Mouse (Mus musculus): ENCODE results near the gene Srp9. TPM values are rescaled to one million over a fixed set of nuclear protein-coding genes. Genes with fewer than 3 reads are reported as not detected.

The Srp9 gene
- polyA plus RNA-seq, 1 experiment from 2014 or later = 109 TPM

- no peak for TF ChIP-seq EP300 (IDR thresholded peaks at IDR 0.05; ENCODE audit: low read depth)
- no peak for TF ChIP-seq CTCF (IDR thresholded peaks at IDR 0.05; ENCODE audit: low read depth)
- no peak overlapping the region for H3K4me3 ChIP-seq (ENCODE audit: low read depth, low read length)
- H3K36me3 ChIP-seq (replicated peaks; ENCODE audit: insufficient read depth, low read length) = no peaks in the 10 kb centered on the region
- WGBS (ENCODE audit: insufficient replicate concordance) = 80% methylated on average over 11 of the region's 11 CpGs
- H3K4me1 ChIP-seq (ENCODE audit: insufficient read depth) = peaks cover 5% of the 10 kb centered on the region; the same call in 1 of the 2 replicates
- DNase-seq (no peak), ATAC-seq (no peak)
- H3K9me3 ChIP-seq (ENCODE audit: low read length) = no peaks in the 10 kb centered on the region
- no peak overlapping the region for H3K9ac ChIP-seq (replicated peaks)
- H3K4me2 ChIP-seq (ENCODE audit: low read depth, low read length) = no peak overlapping the region
- H3K27ac ChIP-seq (ENCODE audit: low read depth) = no peak overlapping the region
- H3K27me3 ChIP-seq (ENCODE audit: insufficient read depth, low read length) = no peaks in the 10 kb centered on the region
Measured at GRCm38 (mm10) chr1:182110185-182110584, 14.4 kb upstream of the Srp9 start.

DNA sequence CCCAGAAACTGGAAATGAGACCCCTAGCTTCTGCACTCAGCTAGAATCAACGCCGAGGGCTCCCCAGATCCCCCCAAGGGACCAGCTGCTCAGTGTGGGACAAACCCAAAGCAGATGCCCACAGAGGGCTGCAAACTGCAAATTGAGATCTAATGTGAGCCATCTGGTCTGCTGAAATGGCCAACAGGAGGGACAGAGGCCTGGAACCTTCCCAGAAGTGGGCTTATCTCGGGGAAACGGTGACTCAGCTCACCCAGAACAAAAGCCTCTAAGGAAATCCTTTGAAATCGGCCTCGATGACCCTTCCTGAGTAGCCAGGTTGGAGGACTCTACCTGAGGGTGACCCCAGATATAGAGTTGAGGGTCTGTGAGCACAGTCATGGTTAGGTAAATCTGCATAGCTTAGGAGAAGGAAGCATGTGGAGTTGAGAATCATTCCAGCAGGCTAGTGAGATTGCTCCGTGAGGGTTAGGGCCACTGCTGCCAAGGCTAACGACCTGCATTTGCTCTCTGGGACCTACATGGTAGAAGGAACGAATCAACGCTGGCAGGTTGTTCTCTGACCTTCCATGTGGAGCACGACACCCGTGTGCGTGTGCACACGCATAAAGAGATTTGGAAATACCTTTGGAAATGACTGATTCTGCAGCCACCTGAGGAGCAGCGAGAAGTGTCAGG lies 13.7 kb upstream of the Srp9 start:
- H3K27ac ChIP-seq (ENCODE audit: low read depth) = no peak overlapping the region
- H3K9ac ChIP-seq (replicated peaks) = no peak overlapping the region
- no peaks in the 10 kb centered on the region for H3K27me3 ChIP-seq (ENCODE audit: insufficient read depth, low read length)
- H3K4me2 ChIP-seq (ENCODE audit: low read depth, low read length) = no peak overlapping the region
- TF ChIP-seq EP300 (IDR thresholded peaks at IDR 0.05; ENCODE audit: low read depth) (no peak), CTCF (IDR thresholded peaks at IDR 0.05; ENCODE audit: low read depth) (no peak)
- DNase-seq (no peak), ATAC-seq (no peak)
- no peaks in the 10 kb centered on the region for H3K9me3 ChIP-seq (ENCODE audit: low read length)
- H3K4me1 ChIP-seq (ENCODE audit: insufficient read depth) = peaks cover 5% of the 10 kb centered on the region; the same call in 1 of the 2 replicates
- H3K4me3 ChIP-seq (ENCODE audit: low read depth, low read length) = no peak overlapping the region
- WGBS (ENCODE audit: insufficient replicate concordance) = 66% methylated on average over 15 of the region's 15 CpGs
- H3K36me3 ChIP-seq (replicated peaks; ENCODE audit: insufficient read depth, low read length) = no peaks in the 10 kb centered on the region

GRCm38 (mm10) chr1:182111386-182112317 lies 12.9 kb upstream of the Srp9 start:
- Histone ChIP-seq H3K36me3 (replicated peaks; ENCODE audit: insufficient read depth, low read length) (no peaks in the 10 kb centered on the region), H3K4me3 (ENCODE audit: low read depth, low read length) (no peak overlapping the region), H3K9ac (replicated peaks) (no peak overlapping the region), H3K27ac (ENCODE audit: low read depth) (no peak overlapping the region), H3K4me2 (ENCODE audit: low read depth, low read length) (no peak overlapping the region), H3K4me1 (ENCODE audit: insufficient read depth) (peaks cover 5% of the 10 kb centered on the region; the same call in 1 of the 2 replicates), H3K27me3 (ENCODE audit: insufficient read depth, low read length) (no peaks in the 10 kb centered on the region), H3K9me3 (ENCODE audit: low read length) (no peaks in the 10 kb centered on the region)
- WGBS (ENCODE audit: insufficient replicate concordance) = 59% methylated on average over 14 of the region's 14 CpGs
- TF ChIP-seq EP300 (IDR thresholded peaks at IDR 0.05; ENCODE audit: low read depth) (no peak), CTCF (IDR thresholded peaks at IDR 0.05; ENCODE audit: low read depth) (no peak)
- DNase-seq (no peak), ATAC-seq (no peak)

DNA sequence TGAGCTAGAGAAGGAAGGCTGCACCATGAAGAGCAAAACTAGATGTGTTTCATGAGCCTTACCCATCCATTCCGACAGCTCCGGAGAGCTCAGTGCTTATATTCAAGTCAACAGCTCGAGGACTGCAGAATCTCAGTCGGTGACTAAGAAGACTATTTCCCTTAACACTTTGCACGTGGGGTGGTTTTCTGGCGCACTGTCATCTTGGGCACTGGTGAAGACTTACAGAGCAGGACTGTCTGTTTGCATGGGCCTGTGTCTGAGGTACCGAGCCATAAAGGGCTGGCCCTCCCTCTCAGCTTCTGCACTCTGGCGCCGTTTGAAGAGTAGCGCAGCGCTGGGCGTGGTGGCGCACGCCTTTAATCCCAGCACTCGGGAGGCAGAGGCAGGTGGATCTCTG lies 12.2 kb upstream of the Srp9 start:
- DNase-seq (no peak), ATAC-seq (no peak)
- no peak for TF ChIP-seq CTCF (IDR thresholded peaks at IDR 0.05; ENCODE audit: low read depth)
- no peak for TF ChIP-seq EP300 (IDR thresholded peaks at IDR 0.05; ENCODE audit: low read depth)
- Histone ChIP-seq H3K4me2 (ENCODE audit: low read depth, low read length) (no peak overlapping the region), H3K27me3 (ENCODE audit: insufficient read depth, low read length) (no peaks in the 10 kb centered on the region), H3K9me3 (ENCODE audit: low read length) (no peaks in the 10 kb centered on the region), H3K36me3 (replicated peaks; ENCODE audit: insufficient read depth, low read length) (no peaks in the 10 kb centered on the region), H3K4me1 (ENCODE audit: insufficient read depth) (peaks cover 5% of the 10 kb centered on the region; the same call in 1 of the 2 replicates), H3K9ac (replicated peaks) (no peak overlapping the region), H3K4me3 (ENCODE audit: low read depth, low read length) (no peak overlapping the region), H3K27ac (ENCODE audit: low read depth) (no peak overlapping the region)
- WGBS (ENCODE audit: insufficient replicate concordance) = 80% methylated on average over 15 of the region's 15 CpGs

DNA sequence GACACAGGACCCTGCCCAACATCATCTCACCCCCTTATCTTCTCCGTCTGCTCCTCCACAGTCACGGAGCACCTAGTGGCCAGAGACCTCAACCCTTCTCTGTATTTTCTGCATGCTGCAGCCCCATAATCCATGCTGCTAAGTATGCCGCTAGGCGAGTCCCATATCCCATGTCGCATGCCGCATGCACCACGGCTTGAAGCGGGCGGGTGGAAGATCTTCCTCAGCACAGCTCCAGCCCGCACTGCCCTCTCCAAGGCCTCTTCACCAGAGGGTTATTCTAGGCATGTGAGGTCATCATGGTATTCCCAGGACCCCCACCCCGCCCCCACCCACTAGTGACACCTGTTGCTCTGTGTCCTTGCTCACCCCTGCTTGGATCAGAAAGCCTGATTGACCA lies 11.4 kb upstream of the Srp9 start:
- Histone ChIP-seq H3K36me3 (replicated peaks; ENCODE audit: insufficient read depth, low read length) (no peaks in the 10 kb centered on the region), H3K4me3 (ENCODE audit: low read depth, low read length) (no peak overlapping the region), H3K4me1 (ENCODE audit: insufficient read depth) (peaks cover 2% of the 10 kb centered on the region; the same call in 1 of the 2 replicates), H3K27ac (ENCODE audit: low read depth) (no peak overlapping the region), H3K27me3 (ENCODE audit: insufficient read depth, low read length) (no peaks in the 10 kb centered on the region), H3K4me2 (ENCODE audit: low read depth, low read length) (no peak overlapping the region), H3K9me3 (ENCODE audit: low read length) (no peaks in the 10 kb centered on the region), H3K9ac (replicated peaks) (no peak overlapping the region)
- ATAC-seq = no peak
- 86% methylated on average over 11 of the region's 11 CpGs for WGBS (ENCODE audit: insufficient replicate concordance)
- no peak for DNase-seq
- TF ChIP-seq CTCF (IDR thresholded peaks at IDR 0.05; ENCODE audit: low read depth) (no peak), EP300 (IDR thresholded peaks at IDR 0.05; ENCODE audit: low read depth) (no peak)

Measured in liver, postnatal 0 days (tissue).